Mouse (Mus musculus) CH12.LX (cell line): ENCODE data around the gene Cped1. TPM values are rescaled to one million over a fixed set of nuclear protein-coding genes. Genes with fewer than 3 reads are reported as not detected.

Experiments used
- DNase-seq: peaks from one replicate; pipeline ENCODE4 v3.0.0-alpha.2; 2013; ENCODE audit errors: extremely low read depth
- H3K27ac ChIP-seq: 2 replicates; pipeline ENCODE4 v1.5.1; 2012; ENCODE audit warnings: low read depth, mild to moderate bottlenecking, control low read depth, moderate library complexity; ENCODE audit not compliant: insufficient read depth
- H3K27me3 ChIP-seq: replicated peaks from 2 replicates; pipeline ENCODE3; 2012; ENCODE audit warnings: inconsistent platforms
- H3K36me3 ChIP-seq, 2 experiments: replicated peaks in 1 of 2; 2 replicates each; pipeline versions ENCODE3 to v1.6.1; 2012; ENCODE audit warnings: inconsistent platforms in 1 of 2, low read length in 1 of 2, mild to moderate bottlenecking in 1 of 2, mixed read lengths in 1 of 2, moderate library complexity in 1 of 2; ENCODE audit not compliant: control insufficient read depth in 1 of 2, insufficient read depth in 1 of 2
- H3K4me1 ChIP-seq, 2 experiments: 2 replicates each; pipeline ENCODE4 v1.6.1; 2012; ENCODE audit warnings: inconsistent platforms in 1 of 2, moderate library complexity in 1 of 2; ENCODE audit not compliant: insufficient read depth in 2 of 2, control insufficient read depth in 1 of 2
- H3K4me2 ChIP-seq: 2 replicates; pipeline ENCODE4 v1.6.1; 2012; ENCODE audit warnings: low read depth, mild to moderate bottlenecking, control low read depth; ENCODE audit not compliant: poor library complexity, insufficient read depth, severe bottlenecking
- H3K4me3 ChIP-seq, 3 experiments: fragments of 150-350 bp in 1 of 3; sonication (generic) in 1 of 3; replicated peaks in 1 of 3; 2 replicates each; pipeline versions ENCODE3 to v1.5.1; 2011 to 2012; ENCODE audit warnings: low read depth in 2 of 3, low read length in 2 of 3, mild to moderate bottlenecking in 2 of 3, moderate library complexity in 2 of 3, control low read depth in 1 of 3, improper control_type of control experiment in 1 of 3, inconsistent platforms in 1 of 3, mixed read lengths in 1 of 3; ENCODE audit not compliant: poor library complexity in 1 of 3
- H3K79me2 ChIP-seq: replicated peaks from 2 replicates; pipeline ENCODE4 v1.6.1; 2012; ENCODE audit warnings: mild to moderate bottlenecking, moderate library complexity; ENCODE audit not compliant: control insufficient read depth, poor library complexity, insufficient read depth, severe bottlenecking; ENCODE audit errors: extremely low read depth
- H3K9ac ChIP-seq: 2 replicates; pipeline ENCODE4 v1.6.1; 2012; ENCODE audit warnings: low read depth, mild to moderate bottlenecking, control low read depth, moderate library complexity; ENCODE audit not compliant: insufficient read depth
- H3K9me3 ChIP-seq: replicated peaks from 2 replicates; pipeline ENCODE3; 2012; ENCODE audit warnings: low read length, inconsistent platforms, mixed read lengths
- CHD2 ChIP-seq: IDR thresholded peaks from 2 replicates; pipeline ENCODE4 v1.6.1; 2011; ENCODE audit warnings: low read length, improper control_type of control experiment
- ELF1 ChIP-seq: IDR thresholded peaks from 2 replicates; pipeline ENCODE4 v1.6.1; 2014; ENCODE audit warnings: low read depth, mild to moderate bottlenecking, inconsistent platforms, low read length, improper control_type of control experiment
- HCFC1 ChIP-seq: IDR thresholded peaks from 2 replicates; pipeline ENCODE4 v1.6.1; 2012; ENCODE audit warnings: low read depth, mild to moderate bottlenecking, inconsistent platforms, low read length, improper control_type of control experiment
- JUN ChIP-seq: IDR thresholded peaks from 2 replicates; pipeline ENCODE4 v1.6.1; 2011; ENCODE audit warnings: low read depth, mild to moderate bottlenecking, low read length, improper control_type of control experiment, moderate library complexity; ENCODE audit not compliant: insufficient read depth
- JUND ChIP-seq: conservative IDR thresholded peaks from 2 replicates; pipeline ENCODE4 v1.6.1; 2011; ENCODE audit warnings: low read depth, low read length, improper control_type of control experiment
- MAFK ChIP-seq: IDR thresholded peaks from 2 replicates; pipeline ENCODE4 v1.6.1; 2011; ENCODE audit warnings: low read length, improper control_type of control experiment; ENCODE audit not compliant: insufficient replicate concordance
- MAX ChIP-seq: IDR thresholded peaks from 2 replicates; pipeline ENCODE4 v1.6.1; 2011; ENCODE audit warnings: low read length, improper control_type of control experiment
- MEF2A ChIP-seq: IDR thresholded peaks from 2 replicates; pipeline ENCODE4 v1.6.1; 2014; ENCODE audit warnings: low read depth, mild to moderate bottlenecking, inconsistent platforms, low read length, improper control_type of control experiment, borderline replicate concordance
- MXI1 ChIP-seq: IDR thresholded peaks from 2 replicates; pipeline ENCODE4 v1.6.1; 2011; ENCODE audit warnings: mild to moderate bottlenecking, low read depth, low read length, improper control_type of control experiment
- MYC ChIP-seq: IDR thresholded peaks from 2 replicates; pipeline ENCODE4 v1.6.1; 2011; ENCODE audit warnings: low read depth, mild to moderate bottlenecking, improper control_type of control experiment, low read length
- NRF1 ChIP-seq: IDR thresholded peaks from 2 replicates; pipeline ENCODE4 v1.6.1; 2014; ENCODE audit warnings: low read depth, mild to moderate bottlenecking, inconsistent platforms, low read length, improper control_type of control experiment, moderate library complexity
- PAX5 ChIP-seq: IDR thresholded peaks from 2 replicates; pipeline ENCODE4 v1.6.1; 2012; ENCODE audit warnings: low read length, inconsistent platforms, mixed read lengths
- POLR2A ChIP-seq: IDR thresholded peaks from 2 replicates; pipeline ENCODE4 v1.6.1; 2011; ENCODE audit warnings: low read depth, mild to moderate bottlenecking, improper control_type of control experiment, low read length
- RAD21 ChIP-seq: IDR thresholded peaks from 2 replicates; pipeline ENCODE4 v1.6.1; 2011; ENCODE audit warnings: low read depth, mild to moderate bottlenecking, low read length, improper control_type of control experiment, moderate library complexity
- RCOR1 ChIP-seq: conservative IDR thresholded peaks from 2 replicates; pipeline ENCODE4 v1.6.1; 2012; ENCODE audit warnings: low read depth, mild to moderate bottlenecking, inconsistent platforms, low read length, improper control_type of control experiment
- SIN3A ChIP-seq: IDR thresholded peaks from 2 replicates; pipeline ENCODE4 v1.6.1; 2012; ENCODE audit warnings: low read length, improper control_type of control experiment, inconsistent platforms
- TBP ChIP-seq: conservative IDR thresholded peaks from 2 replicates; pipeline ENCODE4 v1.6.1; 2011; ENCODE audit warnings: low read depth, low read length, improper control_type of control experiment
- UBTF ChIP-seq: IDR thresholded peaks from 2 replicates; pipeline ENCODE4 v1.6.1; 2012; ENCODE audit warnings: low read depth, mild to moderate bottlenecking, inconsistent platforms, low read length, improper control_type of control experiment, moderate library complexity
- USF2 ChIP-seq: conservative IDR thresholded peaks from 2 replicates; pipeline ENCODE4 v1.6.1; 2011; ENCODE audit warnings: low read depth, low read length, improper control_type of control experiment
- ZNF384 ChIP-seq: IDR thresholded peaks from 2 replicates; pipeline ENCODE4 v1.6.1; 2012; ENCODE audit warnings: low read depth, low read length, improper control_type of control experiment, inconsistent platforms
- dilution Hi-C: fragments of 300-500 bp; cut with MboI; formaldehyde crosslinking; loops from 2 replicates; pipeline ENCODE4 v1.14.3; 2020; ENCODE audit warnings: low sequenced_read_pairs; ENCODE audit not compliant: extremely low pct_unique_long_range_greater_than_20kb, extremely low pct_ligation_motif_present
- in situ Hi-C: fragments of 300-500 bp; cut with MboI; formaldehyde crosslinking; loops from 3 replicates; pipeline ENCODE4 v1.14.3; 2019; ENCODE audit warnings: low sequenced_read_pairs, low pct_ligation_motif_present, low pct_unique_long_range_greater_than_20kb, mixed read lengths
- polyA plus RNA-seq: library from polyadenylated mRNA; unstranded; fragments of >175 nt; gene quantifications from 2 replicates; pipeline ENCODE4 v1.2.1, GENCODE M21; 2012; ENCODE audit warnings: low read depth; ENCODE audit not compliant: insufficient read length
- total RNA-seq, 2 experiments: library from RNA; depleted of rRNA; stranded (reverse); fragments of 300-350 nt in 1 of 2; fragments of >200 nt in 1 of 2; gene quantifications; 2 replicates each; pipeline ENCODE4 v1.2.3; 2012 to 2014

Cped1 gene
- total and polyA plus RNA-seq, 3 experiments: 0.51 to 6.8 (median 1.1) TPM

GRCm38 (mm10) chr6:22011546-22011945, 25.8 kb downstream of the Cped1 start:
- in situ Hi-C loops: no loop called here

DNA sequence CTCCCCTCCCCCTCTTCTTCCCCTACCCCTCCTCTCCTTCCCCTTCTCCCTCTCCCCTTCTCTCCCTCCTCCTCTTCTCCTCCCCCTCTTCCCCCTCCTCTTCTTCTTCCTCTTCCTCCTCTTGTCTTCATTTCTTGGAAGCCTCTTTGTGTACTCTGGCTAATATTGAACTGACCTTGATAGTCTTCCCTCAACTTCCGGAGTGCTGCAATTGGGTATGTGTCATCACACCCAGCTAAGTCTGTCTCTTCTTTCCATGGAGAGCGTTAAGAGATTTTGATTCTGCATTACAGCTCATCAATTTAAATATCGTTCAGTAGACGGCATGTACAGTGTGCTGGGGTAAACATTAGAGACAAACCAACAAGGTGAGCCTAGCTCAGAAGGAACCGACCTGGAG, 26.4 kb downstream of the Cped1 start:
- dilution Hi-C loops: no loop called here

More at GRCm38 (mm10) chr6:22011546-22011945, 25.8 kb downstream of the Cped1 start:
- H3K4me2 ChIP-seq: no peak overlapping the region
- no peak overlapping the region for H3K9ac ChIP-seq
- H3K4me3 ChIP-seq: no peak overlapping the region
- peaks cover 0 to 5% of the 10 kb centered on the region in 2 experiments; a peak in 1 of 4 replicates for H3K4me1 ChIP-seq
- no peaks in the 10 kb centered on the region for H3K79me2 ChIP-seq
- H3K27me3 ChIP-seq: no peaks in the 10 kb centered on the region
- no peaks in the 10 kb centered on the region for H3K9me3 ChIP-seq
- DNase-seq: no peak
- TF ChIP-seq MAX (no peak), MEF2A (no peak), HCFC1 (no peak), ELF1 (no peak), JUND (no peak), POLR2A (no peak)
- TF ChIP-seq, all 38 proteins: peak for 0
- Histone ChIP-seq H3K27ac (no peak overlapping the region), H3K36me3 (no peaks in the 10 kb centered on the region)
- dilution Hi-C loops: no loop called here

DNA sequence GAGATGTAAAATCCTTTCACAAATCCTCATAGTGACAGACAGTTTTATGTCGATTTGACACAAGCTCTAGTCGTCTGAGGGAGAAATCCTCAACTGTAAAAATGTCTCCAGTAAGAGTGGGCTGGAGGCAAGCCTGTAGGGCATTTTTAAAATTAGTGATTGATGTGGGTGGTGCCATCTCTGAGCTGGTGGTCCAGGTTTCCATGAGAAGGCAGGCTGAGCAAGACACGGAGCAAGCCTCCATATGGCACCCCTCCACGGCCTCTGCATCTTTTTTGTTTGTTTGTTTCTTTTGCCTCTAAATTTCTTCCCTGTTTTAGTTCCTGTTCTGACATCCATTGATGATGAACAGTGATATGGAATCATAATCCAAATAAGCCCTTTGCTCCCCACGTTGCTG, 26.8 kb downstream of the Cped1 start:
- peaks cover 0 to 5% of the 10 kb centered on the region in 2 experiments; a peak in 1 of 4 replicates for H3K4me1 ChIP-seq
- H3K36me3 ChIP-seq: no peaks in the 10 kb centered on the region
- H3K9ac ChIP-seq: no peak overlapping the region
- no peaks in the 10 kb centered on the region for H3K79me2 ChIP-seq
- no peaks in the 10 kb centered on the region for H3K27me3 ChIP-seq
- TF ChIP-seq NRF1 (no peak), JUN (no peak), MYC (no peak), RCOR1 (no peak), ZNF384 (no peak), USF2 (no peak)
- H3K27ac ChIP-seq: no peak overlapping the region
- H3K4me3 ChIP-seq: no peak overlapping the region
- dilution Hi-C loops (no loop called here), in situ Hi-C loops (no loop called here)
- H3K4me2 ChIP-seq: no peak overlapping the region
- no peaks in the 10 kb centered on the region for H3K9me3 ChIP-seq
- DNase-seq: no peak

More for the DNA sequence above, 26.4 kb downstream of the Cped1 start:
- H3K36me3 ChIP-seq: no peaks in the 10 kb centered on the region
- no peak for DNase-seq
- in situ Hi-C loops: no loop called here
- H3K27ac ChIP-seq: no peak overlapping the region
- H3K4me3 ChIP-seq: no peak overlapping the region
- H3K9me3 ChIP-seq: no peaks in the 10 kb centered on the region
- H3K4me1 ChIP-seq: peaks cover 0 to 5% of the 10 kb centered on the region in 2 experiments; a peak in 1 of 4 replicates
- H3K9ac ChIP-seq: no peak overlapping the region
- H3K79me2 ChIP-seq: no peaks in the 10 kb centered on the region
- H3K4me2 ChIP-seq: no peak overlapping the region
- no peaks in the 10 kb centered on the region for H3K27me3 ChIP-seq
- TF ChIP-seq POLR2A (no peak), ELF1 (no peak), MYC (no peak), TBP (no peak), UBTF (no peak), SIN3A (no peak), PAX5 (no peak), CHD2 (no peak), MXI1 (no peak), MAFK (no peak), RAD21 (no peak)
